Mouse (Mus musculus) macrophage (primary cell): ENCODE data around the gene Rbm6. TPM values are rescaled to one million over a fixed set of nuclear protein-coding genes. Genes with fewer than 3 reads are reported as not detected.

Experiments used
- H3K27ac ChIP-seq: fragments of 350-480 bp; formaldehyde crosslinking; 2 replicates; pipeline ENCODE4 v1.9.0; 2021
- H3K36me3 ChIP-seq: fragments of 350-480 bp; formaldehyde crosslinking; 2 replicates; pipeline ENCODE4 v1.9.0; 2021; ENCODE audit errors: inconsistent target
- H3K4me3 ChIP-seq: fragments of 350-480 bp; formaldehyde crosslinking; 2 replicates; pipeline ENCODE4 v1.9.0; 2021; ENCODE audit errors: inconsistent target
- H3K79me2 ChIP-seq: fragments of 350-480 bp; formaldehyde crosslinking; 2 replicates; pipeline ENCODE4 v1.9.0; 2021; ENCODE audit errors: inconsistent target
- WGBS: methylation state at CpG from one replicate; pipeline ENCODE4 v1.1.7; 2026; ENCODE audit warnings: inconsistent platforms; ENCODE audit not compliant: missing documents; 5-methylcytosine and 5-hydroxymethylcytosine counted together
- polyA plus RNA-seq: library from polyadenylated mRNA; stranded (reverse); fragments of 250-400 nt; gene quantifications from 3 replicates; pipeline ENCODE4 v1.2.4, GENCODE M21; 2018; ENCODE audit warnings: inconsistent platforms

Gene Rbm6
- polyA plus RNA-seq, 1 experiment from 2014 or later = 90.8 TPM

- peak overlapping the region; percentile 97 for H3K27ac ChIP-seq
- WGBS = 75% methylated on average over 1 of the region's 1 CpGs
- H3K36me3 ChIP-seq = no peaks in the 10 kb centered on the region
- H3K4me3 ChIP-seq = no peak overlapping the region
- H3K79me2 ChIP-seq = no peaks in the 10 kb centered on the region
These were observed 148.2 kb downstream of the Rbm6 start for GRCm38 (mm10) chr9:107724796-107725195.

- H3K4me3 ChIP-seq = no peak overlapping the region
- H3K27ac ChIP-seq = peak overlapping the region; percentile 97
- H3K36me3 ChIP-seq = no peaks in the 10 kb centered on the region
- H3K79me2 ChIP-seq = no peaks in the 10 kb centered on the region
- 6% methylated on average over 11 of the region's 11 CpGs for WGBS
These were observed 149.1 kb downstream of the Rbm6 start for GRCm38 (mm10) chr9:107723794-107724531.

Other genes starting within 250 kb of the Rbm6 start
- 624 to 802 TPM (median 682 TPM) in 3 replicates for gene Gnai2, start 237.9 kb downstream of the Rbm6 start, polyA plus RNA-seq
- not detected in 3 replicates for gene Slc38a3, start 203.7 kb downstream of the Rbm6 start, polyA plus RNA-seq
- gene Gnat1, start 193.5 kb downstream of the Rbm6 start, polyA plus RNA-seq = not detected in 3 replicates
- 0.08 to 0.93 TPM in 2 of 3 replicates, not detected in the other for gene Sema3f, start 162.8 kb downstream of the Rbm6 start, polyA plus RNA-seq
- gene Rbm5, start 102.2 kb downstream of the Rbm6 start, polyA plus RNA-seq = 48.8 to 74.7 TPM (median 61.8 TPM) in 3 replicates
- 8.2 to 10.9 TPM (median 8.7 TPM) in 3 replicates for gene Mon1a, start 14.9 kb upstream of the Rbm6 start, polyA plus RNA-seq
- not detected in 3 replicates for gene Mst1r, start 33.6 kb upstream of the Rbm6 start, polyA plus RNA-seq
- gene Actl11, start 55.2 kb upstream of the Rbm6 start, polyA plus RNA-seq = not detected in 3 replicates
- gene Camkv, start 62.4 kb upstream of the Rbm6 start, polyA plus RNA-seq = not detected in 3 replicates
- gene Traip, start 76.9 kb upstream of the Rbm6 start, polyA plus RNA-seq = 0.43 to 3.0 TPM (median 1.1 TPM) in 3 replicates
- 33.6 to 130 TPM (median 36.8 TPM) in 3 replicates for gene Uba7, start 102.3 kb upstream of the Rbm6 start, polyA plus RNA-seq
- 0.16 to 0.26 TPM in 2 of 3 replicates, not detected in the other for gene Gm20661, start 109.8 kb upstream of the Rbm6 start, polyA plus RNA-seq
- 5.7 to 14.7 TPM (median 13.6 TPM) in 3 replicates for gene Inka1, start 112.6 kb upstream of the Rbm6 start, polyA plus RNA-seq
- gene Cdhr4, start 119.3 kb upstream of the Rbm6 start, polyA plus RNA-seq = 0.30 to 2.2 TPM in 2 of 3 replicates, not detected in the other
- 1.0 to 1.3 TPM in 2 of 3 replicates, not detected in the other for gene Gm20662, start 123.1 kb upstream of the Rbm6 start, polyA plus RNA-seq
- gene Ip6k1, start 129.3 kb upstream of the Rbm6 start, polyA plus RNA-seq = 34.5 to 93.7 TPM (median 45.4 TPM) in 3 replicates
- 5.4 to 20.7 TPM (median 8.9 TPM) in 3 replicates for gene Gmppb, start 176.0 kb upstream of the Rbm6 start, polyA plus RNA-seq
- gene Amigo3, start 179.9 kb upstream of the Rbm6 start, polyA plus RNA-seq = 0.29 to 1.1 TPM (median 0.97 TPM) in 3 replicates
- gene Mst1, start 207.2 kb upstream of the Rbm6 start, polyA plus RNA-seq = 0.09 to 0.19 TPM in 2 of 3 replicates, not detected in the other
- gene Rnf123, start 210.1 kb upstream of the Rbm6 start, polyA plus RNA-seq = 16.0 to 22.0 TPM (median 16.5 TPM) in 3 replicates
- gene Apeh, start 221.4 kb upstream of the Rbm6 start, polyA plus RNA-seq = 30.5 to 37.0 TPM (median 32.8 TPM) in 3 replicates